Mouse (Mus musculus) cerebellum, postnatal 36 days (tissue): Measurements from ENCODE around the gene Sytl5.
A peak's percentile ranks its signal among the peaks of the same experiment; 100 is the strongest.

Experiments used
- DNase-seq, 2 experiments: peaks; one replicate each; pipeline ENCODE4 v3.0.0; 2021 to 2022; ENCODE audit warnings: mixed read lengths in 2 of 2

Gene Sytl5

GRCm38 (mm10) chrX:9885322-9885721, at the start of gene Sytl5:
Gene Sytl5, plus strand, starts transcription at chrX:9885622.
- DNase-seq = no peak

GRCm38 (mm10) chrX:9846628-9847027, 38.8 kb upstream of the Sytl5 start, which contains the start of gene Hypm:
Gene Hypm, plus strand, starts transcription at chrX:9846928.
- no peak for DNase-seq

- DNase-seq = no peak
Measured at GRCm38 (mm10) chrX:9849403-9849802, 36.0 kb upstream of the Sytl5 start, which contains the start of gene H2al3. Gene H2al3, plus strand, starts transcription at chrX:9849703.

- DNase-seq = no peak
Measured at GRCm38 (mm10) chrX:9861859-9862258, 23.6 kb upstream of the Sytl5 start.

- no peak for DNase-seq
Measured at GRCm38 (mm10) chrX:9875519-9875918, 9.9 kb upstream of the Sytl5 start.

- no peak for DNase-seq
Measured at GRCm38 (mm10) chrX:9909572-9909971, 24.1 kb downstream of the Sytl5 start.

- no peak for DNase-seq
Measured at GRCm38 (mm10) chrX:9933839-9934238, 48.4 kb downstream of the Sytl5 start.

- no peak for DNase-seq
Measured at GRCm38 (mm10) chrX:9984094-9984669, 98.8 kb downstream of the Sytl5 start.

GRCm38 (mm10) chrX:10000718-10001117, 115.3 kb downstream of the Sytl5 start:
- no peak for DNase-seq

GRCm38 (mm10) chrX:10005946-10006345, 120.5 kb downstream of the Sytl5 start:
- no peak for DNase-seq

GRCm38 (mm10) chrX:10007675-10008270, 122.4 kb downstream of the Sytl5 start:
- DNase-seq = no peak

- DNase-seq = no peak
Measured at GRCm38 (mm10) chrX:10010202-10010601, 124.8 kb downstream of the Sytl5 start.

- peak in 1 of 2 experiments; percentile 4 for DNase-seq
Measured at GRCm38 (mm10) chrX:10034666-10035065, 149.2 kb downstream of the Sytl5 start.
